In genomic region chr17:78200561-78201220, GRCm38 (mm10) we compare ENCODE assay signal across 8 mouse cellular contexts. TPM values are rescaled to one million over a fixed set of nuclear protein-coding genes. Genes with fewer than 3 reads are reported as not detected.
DNase-seq lines count a peak whose midpoint lies in the region; ATAC-seq lines count a peak whose summit lies in the region.

No protein-coding gene starts in this region.

- H3K9me3 ChIP-seq in forebrain, embryonic 16.5 days (ENCODE audit: control insufficient read depth, low read length) = no peaks in the 10 kb centered on the region
- no peaks in the 10 kb centered on the region for H3K9me3 ChIP-seq in hindbrain, embryonic 14.5 days (ENCODE audit: control insufficient read depth, low read length)

- ATAC-seq in forebrain, embryonic 16.5 days = peak; percentile 56
- peak; percentile 52 for ATAC-seq in hindbrain, embryonic 14.5 days (ENCODE audit: low FRiP score)
- ATAC-seq in megakaryocyte-erythroid progenitor cell, adult 5-6 weeks (replicated peaks; ENCODE audit: low FRiP score, low TSS enrichment, poor library complexity, severe bottlenecking) = peak; percentile 56

- H3K4me1 ChIP-seq in forebrain, embryonic 16.5 days (replicated peaks; ENCODE audit: control insufficient read depth, insufficient read depth, low read length) = peaks cover 28% of the 10 kb centered on the region
- H3K4me1 ChIP-seq in hindbrain, embryonic 14.5 days (replicated peaks; ENCODE audit: control insufficient read depth, insufficient read depth, low read length) = peaks cover 24% of the 10 kb centered on the region; the same call in 1 of the 2 replicates

- peak overlapping the region; percentile 73 for H3K4me3 ChIP-seq in forebrain, embryonic 16.5 days (replicated peaks; ENCODE audit: low read length)
- H3K4me3 ChIP-seq in hindbrain, embryonic 14.5 days (replicated peaks; ENCODE audit: low read length) = peak overlapping the region; percentile 82

- peak overlapping the region; percentile 83 for H3K4me2 ChIP-seq in forebrain, embryonic 16.5 days (ENCODE audit: low read length)
- H3K4me2 ChIP-seq in hindbrain, embryonic 14.5 days (replicated peaks) = peak overlapping the region; percentile 91

- DNase-seq in R1 (ENCODE audit: low read depth, low spot score) = peak; percentile 64
- DNase-seq in cerebellum, adult 11-12 months = peak; percentile 65
- peak; percentile 44 for DNase-seq in hindbrain, embryonic 14.5 days (ENCODE audit: low spot score)
- DNase-seq in left cerebral cortex, postnatal 4 days = peak; percentile 53
- peak; percentile 20 to 50 for DNase-seq in right cerebral cortex, postnatal 36 days (ENCODE audit: low spot score in 2 of 2)
- no peak for DNase-seq in urinary bladder, postnatal 10 days (ENCODE audit: low spot score)

- peak overlapping the region; percentile 86 for H3K9ac ChIP-seq in forebrain, embryonic 16.5 days (replicated peaks; ENCODE audit: low read depth, low read length)
- H3K9ac ChIP-seq in hindbrain, embryonic 14.5 days = peak overlapping the region; percentile 85

- H3K36me3 ChIP-seq in forebrain, embryonic 16.5 days (ENCODE audit: control insufficient read depth, insufficient read depth) = no peaks in the 10 kb centered on the region
- H3K36me3 ChIP-seq in hindbrain, embryonic 14.5 days (replicated peaks; ENCODE audit: control insufficient read depth, insufficient read depth) = no peaks in the 10 kb centered on the region

- WGBS in forebrain, embryonic 16.5 days = 0% methylated on average over 55 of the region's 73 CpGs
- WGBS in hindbrain, embryonic 14.5 days = 1% methylated on average over 42 of the region's 73 CpGs

- H3K27ac ChIP-seq in forebrain, embryonic 16.5 days (ENCODE audit: low read length) = peak overlapping the region; percentile 85
- peak overlapping the region; percentile 90 for H3K27ac ChIP-seq in hindbrain, embryonic 14.5 days

- intact Hi-C loops in left cerebral cortex, postnatal 4 days (cut with DNase I) = loop anchor here (10.0 kb wide), 1 partner anchor 404 kb away; no protein-coding TSS in a partner anchor

- no peaks in the 10 kb centered on the region for H3K27me3 ChIP-seq in forebrain, embryonic 16.5 days (replicated peaks; ENCODE audit: control insufficient read depth, insufficient read depth, low read length)
- no peaks in the 10 kb centered on the region for H3K27me3 ChIP-seq in hindbrain, embryonic 14.5 days (ENCODE audit: control insufficient read depth, insufficient read depth, low read length)

RNA-seq across cellular contexts. Expression of gene Crim1, which starts 0.6 kb away (rescaled TPM):
- polyA plus RNA-seq in forebrain, embryonic 16.5 days (2015; fragmentation: Nextera tagmentation; extraction: Ambion mirVana) = 7.8 and 9.9 TPM in 2 replicates
- polyA plus RNA-seq in hindbrain, embryonic 14.5 days (2014; fragmentation: Nextera tagmentation; extraction: Ambion mirVana) = 17.2 and 18.7 TPM in 2 replicates
- total RNA-seq in left cerebral cortex, postnatal 4 days (2021) = 10 to 100 TPM; 60.1 to 71.5 TPM
- total RNA-seq in megakaryocyte-erythroid progenitor cell, adult 5-6 weeks (2014; fragmentation: Nextera tagmentation) = 5.0 and 18.9 TPM in 2 replicates
- total RNA-seq in megakaryocyte-erythroid progenitor cell, adult 5-6 weeks (2017) = 6.6 and 6.8 TPM in 2 replicates
